Mouse (Mus musculus): ENCODE data around the gene Olfr59. TPM values are rescaled to one million over a fixed set of nuclear protein-coding genes. Genes with fewer than 3 reads are reported as not detected.

Gene Olfr59
- not detected for total RNA-seq (2021)
- long read RNA-seq, experiment 1 = 0 reads
- long read RNA-seq, experiment 2 = 0 reads

- DNase-seq (ENCODE audit: low spot score in 2 of 2) = no peak
These were observed at the start of gene Olfr59 for GRCm38 (mm10) chr11:74283436-74283835. Olfr59 (plus strand) TSS chr11:74283736.

GRCm38 (mm10) chr11:74241201-74241600 is 42.3 kb upstream of the Olfr59 start:
- DNase-seq (ENCODE audit: low spot score in 2 of 2) = no peak

DNA sequence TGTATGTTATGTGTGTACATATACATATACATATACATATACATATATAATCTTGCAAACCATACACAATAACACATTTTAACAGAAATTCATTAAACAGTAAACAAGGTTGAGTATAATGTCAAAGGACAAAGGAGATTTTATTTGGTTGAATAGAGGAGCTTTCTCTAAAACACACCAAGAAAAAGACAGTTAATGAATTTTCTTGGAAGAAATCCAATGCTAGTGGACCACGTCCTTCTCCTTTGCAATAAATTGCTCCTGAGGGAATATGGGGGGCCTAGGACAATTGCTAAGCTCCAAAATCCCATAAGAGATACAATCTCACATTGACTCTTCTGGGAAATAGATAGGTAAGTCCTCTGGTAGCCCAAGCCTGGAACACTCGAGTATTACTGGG is 24.0 kb upstream of the Olfr59 start, which contains the start of gene Olfr406:
Gene Olfr406, plus strand, starts transcription at position 301 of the 400 bp plus-strand sequence.
- DNase-seq (ENCODE audit: low spot score in 2 of 2) = no peak

- no peak for DNase-seq (ENCODE audit: low spot score in 2 of 2)
These were observed 3.7 kb downstream of the Olfr59 start for GRCm38 (mm10) chr11:74287256-74287655.

DNA sequence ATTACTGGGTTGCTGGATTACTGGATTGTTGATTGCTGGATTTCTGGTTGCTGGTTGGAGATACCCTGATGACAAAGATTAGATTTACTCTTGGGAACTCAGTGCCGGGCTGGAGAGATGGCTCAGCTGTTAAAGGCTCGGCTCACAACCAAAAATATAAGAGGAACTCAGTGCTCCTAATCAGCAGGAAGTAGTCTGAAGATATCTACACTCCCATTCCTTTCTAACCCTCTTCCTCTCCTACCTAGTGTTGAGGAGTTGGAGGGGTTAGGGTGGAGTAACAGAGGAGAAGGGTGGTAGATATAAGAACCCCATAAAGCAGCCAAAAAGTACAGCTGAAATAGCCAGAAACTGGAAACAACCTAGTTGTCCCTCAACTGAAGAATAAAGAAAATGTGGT is 42.5 kb downstream of the Olfr59 start:
- DNase-seq (ENCODE audit: low spot score in 2 of 2) = no peak

- no peak for DNase-seq (ENCODE audit: low spot score in 2 of 2)
These were observed 45.2 kb downstream of the Olfr59 start for GRCm38 (mm10) chr11:74328781-74329180.

DNA sequence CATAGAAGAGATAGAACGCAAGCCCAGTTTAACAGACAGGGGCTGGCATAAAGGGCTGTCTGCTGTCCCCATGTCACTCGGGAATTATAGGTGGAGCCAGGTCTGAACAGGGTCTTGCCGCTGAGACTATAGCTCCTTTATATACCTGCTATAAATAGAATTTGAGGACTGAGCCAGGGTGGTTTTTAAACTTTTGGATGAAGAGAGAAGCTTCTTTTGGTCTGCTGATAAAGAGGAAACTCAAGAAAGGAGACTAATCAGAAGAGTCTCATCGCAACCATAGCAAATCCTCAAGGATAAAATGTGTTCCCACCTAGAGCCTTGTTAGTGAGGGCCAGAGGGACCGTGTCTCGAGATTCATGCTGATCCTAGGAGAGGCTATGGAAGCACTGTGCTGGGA is 54.4 kb downstream of the Olfr59 start, which contains the start of gene Olfr410:
Gene Olfr410, minus strand, starts transcription at position 101 of the 400 bp plus-strand sequence.
- DNase-seq (ENCODE audit: low spot score in 2 of 2) = no peak

Other genes with a start within 250 kb of the Olfr59 start
- gene Olfr139, start 227.2 kb upstream of the Olfr59 start, total RNA-seq (2021) = not detected
- not detected for gene Olfr399, start 227.1 kb upstream of the Olfr59 start, total RNA-seq (2021)
- not detected for gene Zfp616, start 213.8 kb upstream of the Olfr59 start, total RNA-seq (2021)
- gene Olfr401, start 170.0 kb upstream of the Olfr59 start, total RNA-seq (2021) = not detected
- not detected for gene Olfr402, start 130.2 kb upstream of the Olfr59 start, total RNA-seq (2021)
- gene Olfr403, start 97.5 kb upstream of the Olfr59 start, total RNA-seq (2021) = not detected
- not detected for gene Olfr43, start 72.4 kb upstream of the Olfr59 start, total RNA-seq (2021)
- gene Olfr406, start 23.9 kb upstream of the Olfr59 start, total RNA-seq (2021) = not detected
- gene Olfr410, start 54.3 kb downstream of the Olfr59 start, total RNA-seq (2021) = not detected
- not detected for gene Olfr411, start 68.9 kb downstream of the Olfr59 start, total RNA-seq (2021)
- gene Olfr412, start 78.3 kb downstream of the Olfr59 start, total RNA-seq (2021) = not detected